Mouse (Mus musculus) 3134 (cell line): ENCODE measurements around the gene Hrk.

Experiments
- DNase-seq: peaks from one replicate; pipeline ENCODE4 v3.0.0-alpha.2; 2011; ENCODE audit warnings: low spot score; ENCODE audit not compliant: insufficient read length; ENCODE audit errors: extremely low read depth

The Hrk gene

GRCm38 (mm10) chr5:118164581-118164980 lies at the start of gene Hrk:
Gene Hrk (plus strand): TSS chr5:118164648.
- DNase-seq: no peak

- no peak for DNase-seq
Measured at GRCm38 (mm10) chr5:118118351-118118750, 46.1 kb upstream of the Hrk start.

GRCm38 (mm10) chr5:118118922-118119321 lies 45.5 kb upstream of the Hrk start:
- DNase-seq: no peak

DNA sequence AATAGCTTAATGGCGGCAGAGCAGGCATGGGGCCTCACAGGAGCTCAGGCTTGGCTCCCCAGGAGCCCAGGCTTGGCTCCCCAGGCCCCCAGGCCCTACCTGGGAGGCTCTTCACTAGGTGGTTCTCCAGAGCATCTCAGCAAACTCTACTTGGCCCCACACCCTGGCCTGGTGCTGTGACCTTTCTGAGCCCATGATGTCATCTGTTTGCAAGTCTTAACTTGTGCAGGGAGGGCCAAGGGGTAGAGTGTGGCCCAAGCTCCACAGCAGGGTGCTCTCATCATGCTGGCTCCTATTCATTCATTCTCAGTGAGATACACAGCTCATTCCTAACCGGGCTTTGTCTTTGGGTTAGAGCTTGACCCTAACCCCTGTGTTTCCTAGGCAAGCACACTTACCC lies 43.8 kb upstream of the Hrk start:
- no peak for DNase-seq

DNA sequence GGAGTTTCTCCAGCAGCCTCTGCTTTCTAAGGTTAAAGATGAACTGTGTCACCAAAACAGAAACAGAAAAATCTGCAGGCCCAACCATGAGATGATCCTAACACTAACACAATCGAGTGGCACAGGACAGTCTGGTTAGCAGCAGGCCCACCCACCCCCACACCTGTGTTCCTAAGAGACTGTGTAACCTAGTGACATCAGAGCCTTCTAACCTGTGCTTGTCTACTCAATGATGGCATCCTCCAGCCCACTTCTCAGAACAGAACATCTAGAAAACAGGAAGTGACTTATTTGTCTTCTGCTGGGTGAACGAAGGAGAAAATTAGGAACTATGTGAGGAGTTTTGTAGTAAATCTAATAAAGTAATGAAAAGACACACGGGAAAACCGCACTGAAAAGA lies 42.5 kb upstream of the Hrk start:
- DNase-seq: no peak

GRCm38 (mm10) chr5:118123096-118123495 lies 41.4 kb upstream of the Hrk start:
- no peak for DNase-seq

- no peak for DNase-seq
Measured at GRCm38 (mm10) chr5:118126671-118127070, 37.8 kb upstream of the Hrk start.

- no peak for DNase-seq
Measured at GRCm38 (mm10) chr5:118128208-118128607, 36.2 kb upstream of the Hrk start.

DNA sequence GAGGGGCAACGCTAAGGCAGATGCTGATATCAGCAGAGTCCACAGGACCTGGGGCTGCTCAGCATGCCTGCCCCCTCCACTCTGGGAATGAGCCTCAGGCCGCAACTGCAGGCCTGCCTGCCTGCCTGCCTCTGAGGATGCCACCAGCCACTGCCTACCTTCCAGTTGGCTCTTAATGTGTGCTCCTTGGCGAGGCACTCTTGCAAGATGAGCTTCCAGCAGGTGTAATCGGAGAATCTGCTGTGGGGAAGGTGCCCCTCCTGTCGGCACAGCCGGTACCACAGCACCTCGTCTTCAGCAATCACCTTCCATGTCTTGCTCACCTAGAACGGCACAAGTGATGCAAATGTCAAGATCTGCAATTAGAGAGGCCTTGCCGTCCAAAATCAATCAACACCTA lies 35.8 kb upstream of the Hrk start:
- no peak for DNase-seq

DNA sequence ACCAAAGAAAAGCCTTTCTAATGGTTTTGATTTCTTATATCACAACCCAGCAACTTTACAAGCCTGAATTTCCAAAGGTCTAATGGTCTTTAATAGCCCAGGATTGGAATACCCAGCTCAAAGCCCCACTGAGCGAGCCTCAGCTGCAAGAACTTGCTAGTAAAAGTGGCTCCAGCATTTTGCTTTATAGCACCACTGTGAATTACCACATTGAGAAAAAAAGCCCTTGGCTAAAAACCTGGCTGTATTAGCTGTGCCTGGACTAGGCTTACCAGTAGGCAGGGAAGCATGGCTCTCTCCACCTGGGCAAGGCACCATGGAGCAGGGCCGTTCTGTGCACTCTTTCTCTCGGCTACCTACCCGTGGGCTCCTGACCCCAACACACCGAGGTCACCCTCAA lies 28.1 kb upstream of the Hrk start:
- no peak for DNase-seq

- no peak for DNase-seq
Measured at GRCm38 (mm10) chr5:118139630-118140029, 24.8 kb upstream of the Hrk start.

DNA sequence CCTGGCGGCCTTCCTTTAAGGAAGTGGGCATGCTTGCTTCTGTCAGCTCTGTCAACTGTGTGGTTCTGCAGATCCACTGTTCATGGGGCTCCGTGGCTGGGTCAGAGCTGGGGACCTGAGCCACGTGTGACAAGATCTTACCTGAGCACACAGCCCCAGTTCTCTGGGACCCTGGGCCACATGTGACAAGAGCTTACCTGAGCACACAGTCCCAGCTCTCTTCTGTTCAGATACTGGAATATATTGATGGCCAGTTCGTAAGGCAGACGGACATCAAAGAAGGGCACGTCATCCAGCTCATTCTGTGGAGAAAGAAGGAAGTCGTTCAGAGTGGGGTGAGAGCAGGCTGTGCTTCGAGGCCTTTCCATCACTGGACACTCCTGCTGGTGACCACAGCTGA lies 22.0 kb upstream of the Hrk start:
- DNase-seq: no peak

DNA sequence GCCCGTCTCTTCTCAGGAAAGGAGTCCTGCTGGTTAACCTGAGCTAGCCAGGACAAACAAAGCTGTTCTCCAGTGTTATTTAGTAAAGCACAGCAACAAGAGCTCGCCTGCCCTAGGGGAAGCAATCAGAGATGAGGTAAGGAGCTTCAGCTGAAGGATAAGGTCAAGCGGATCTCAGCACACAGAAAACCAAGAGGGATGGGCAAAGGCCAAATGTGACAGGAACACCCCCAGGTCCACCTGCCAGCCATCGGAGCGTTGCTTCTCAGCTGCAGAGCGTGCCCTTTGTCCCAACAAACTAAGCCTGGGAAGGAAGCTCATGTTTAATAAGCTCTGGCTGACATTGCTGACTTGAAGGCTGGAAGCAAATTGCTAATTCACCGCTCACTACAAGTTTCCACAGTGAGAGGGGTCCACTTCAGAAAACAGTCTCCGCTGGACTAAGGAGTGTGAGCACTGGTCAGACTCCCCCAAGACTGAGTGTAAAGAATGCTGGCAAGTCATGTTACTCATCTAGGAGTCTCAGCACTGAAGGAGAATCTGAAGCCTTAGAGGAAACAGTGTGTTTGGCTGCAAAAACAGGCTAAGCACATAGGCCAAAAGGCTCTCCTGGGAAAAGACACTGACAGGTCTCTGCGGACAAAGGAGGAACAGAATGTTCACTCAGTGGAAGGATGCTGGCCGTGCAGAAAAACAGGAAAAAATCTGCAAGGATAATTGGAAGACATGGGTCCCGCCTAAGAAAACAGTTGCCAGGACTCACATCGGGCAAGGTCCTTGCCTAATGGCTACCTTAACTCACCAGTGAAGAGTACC lies 21.0 kb upstream of the Hrk start:
- no peak for DNase-seq

GRCm38 (mm10) chr5:118144327-118144726 lies 20.1 kb upstream of the Hrk start:
- no peak for DNase-seq

- no peak for DNase-seq
Measured at GRCm38 (mm10) chr5:118144770-118145169, 19.7 kb upstream of the Hrk start.

- no peak for DNase-seq
Measured at GRCm38 (mm10) chr5:118145458-118145857, 19.0 kb upstream of the Hrk start.

DNA sequence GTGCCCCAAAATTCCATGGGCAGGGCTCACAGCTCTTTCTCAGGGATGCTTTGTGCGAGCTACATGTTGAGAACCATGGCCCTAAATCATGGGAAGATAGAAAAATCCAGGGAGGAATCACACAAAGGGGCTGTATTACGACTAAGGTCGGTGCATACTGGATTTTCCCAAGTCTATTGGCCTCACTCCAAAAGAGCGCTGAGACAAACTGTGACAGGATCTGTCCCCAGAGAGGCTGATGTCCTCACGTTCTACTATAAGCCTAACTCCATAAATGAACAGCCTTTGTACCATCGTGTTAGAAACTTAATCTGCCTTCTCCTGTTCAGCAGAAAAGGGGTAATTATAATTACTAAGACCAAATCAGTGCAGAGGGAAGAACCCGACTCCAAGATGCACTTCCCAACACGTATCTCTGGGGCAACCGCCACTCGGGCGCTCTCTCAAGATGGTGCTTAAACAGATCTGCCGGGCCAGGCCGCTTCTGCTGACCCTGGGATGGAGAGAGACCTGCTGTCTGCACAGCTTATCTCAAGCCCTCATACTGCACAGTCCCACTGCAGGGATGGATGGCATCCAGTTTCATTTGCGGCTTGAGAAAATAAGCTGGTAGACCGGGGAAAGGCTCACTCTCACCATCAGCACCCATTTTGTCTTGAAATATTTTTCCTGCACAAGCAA lies 18.3 kb upstream of the Hrk start:
- no peak for DNase-seq

- peak; percentile 48 for DNase-seq
Measured at GRCm38 (mm10) chr5:118147264-118147663, 17.2 kb upstream of the Hrk start.

GRCm38 (mm10) chr5:118149711-118150110 lies 14.7 kb upstream of the Hrk start:
- no peak for DNase-seq

- peak; percentile 87 for DNase-seq
Measured at GRCm38 (mm10) chr5:118154839-118155564, 9.4 kb upstream of the Hrk start, which contains the start of gene Fbxw8. Gene Fbxw8 (minus strand): TSS chr5:118155464.

DNA sequence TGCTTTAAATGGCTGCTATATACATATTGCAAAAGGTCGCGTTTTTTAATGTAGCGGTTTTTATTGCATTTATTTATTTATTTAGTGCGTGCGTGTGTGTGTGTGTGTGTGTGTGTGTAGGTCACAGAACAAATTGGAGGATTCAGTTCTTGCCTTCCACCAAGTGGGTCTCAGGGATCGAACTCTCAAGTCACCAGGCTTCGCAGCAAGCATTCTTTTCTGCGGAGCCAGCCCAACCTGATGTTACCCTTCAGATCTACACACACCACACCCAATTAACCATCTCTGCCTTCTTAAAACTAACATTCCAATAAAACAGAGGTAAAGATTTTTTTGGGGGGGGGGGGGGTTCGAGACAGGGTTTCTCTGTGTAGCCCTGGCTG lies 8.9 kb upstream of the Hrk start:
- DNase-seq: no peak

GRCm38 (mm10) chr5:118156976-118157375 lies 7.5 kb upstream of the Hrk start:
- no peak for DNase-seq
